Mouse (Mus musculus): ENCODE data around the gene Trim9.

- TF ChIP-seq CTCF (IDR thresholded peaks at IDR 0.05) (no peak), EP300 (IDR thresholded peaks at IDR 0.05) (no peak)
Measured at GRCm38 (mm10) chr12:70372874-70373273, 25.5 kb upstream of the Trim9 start.

Measured in lung, postnatal 0 days (tissue).